Comparison of ENCODE assay signal across 8 mouse cellular contexts in the genomic region with DNA sequence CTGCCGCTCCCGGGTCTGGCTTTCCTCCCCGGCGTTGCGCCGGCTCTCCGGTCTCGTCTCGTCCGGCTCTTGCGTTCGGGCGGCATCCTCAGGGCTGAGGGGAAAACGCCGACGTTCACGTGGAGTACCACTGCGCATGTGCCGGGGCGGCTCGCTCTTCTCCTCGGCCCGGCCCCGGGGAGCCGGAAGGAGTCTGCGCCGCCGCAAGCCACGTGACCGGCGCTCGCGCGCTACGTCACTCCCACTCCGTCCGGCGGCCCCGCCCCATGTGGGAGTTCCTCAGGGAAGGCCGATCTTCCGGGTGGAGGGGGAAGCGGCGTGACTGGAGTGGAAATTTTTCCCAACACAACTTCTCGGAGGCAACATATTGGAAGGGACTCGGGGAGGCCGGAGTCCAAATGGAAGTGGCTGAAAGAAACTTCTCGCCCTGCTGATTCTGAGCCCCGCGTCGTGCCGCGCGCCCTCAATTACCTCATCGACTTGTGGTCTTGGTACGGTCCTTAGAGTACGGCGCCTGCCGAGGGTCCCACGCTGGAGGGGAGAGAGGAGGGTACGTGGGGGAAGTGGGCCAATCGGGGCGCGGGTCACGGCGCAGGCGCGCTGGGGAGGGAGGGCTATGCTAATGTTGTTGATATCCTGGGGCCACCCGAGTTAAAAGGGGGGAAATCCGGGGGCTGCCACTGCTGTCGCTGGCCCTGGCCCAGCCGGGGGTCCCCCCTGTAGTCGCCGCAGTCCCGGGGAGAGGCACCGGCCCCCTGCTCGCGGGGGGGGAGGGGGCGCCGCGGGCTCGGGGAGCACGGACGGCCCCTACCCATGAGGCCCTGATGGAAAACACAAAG. TPM values are rescaled to one million over a fixed set of nuclear protein-coding genes. Genes with fewer than 3 reads are reported as not detected.
DNase-seq lines count a peak whose midpoint lies in the region; ATAC-seq lines count a peak whose summit lies in the region.

A gene (minus strand): TSS at position 195 of the 839 bp plus-strand sequence.
A gene (plus strand): TSS at position 281 of the 839 bp plus-strand sequence.

- peak within 1 kb of the TSS; percentile 96 for H3K27ac ChIP-seq in intestine, embryonic 14.5 days (ENCODE audit: low read depth)

- peak; percentile 97 for DNase-seq in adipocyte (ENCODE audit: low spot score)
- peak; percentile 98 for DNase-seq in embryo, embryonic 10 days (ENCODE audit: low spot score)
- DNase-seq in gastrocnemius, postnatal 14 days, result peak; percentile 99
- peak; percentile 98 for DNase-seq in intestine, embryonic 14.5 days (ENCODE audit: low spot score)
- peak; percentile 98 to 99 for DNase-seq in left cerebral cortex, postnatal 14 days (ENCODE audit: low spot score in 2 of 2)
- peak; percentile 98 for DNase-seq in mesoderm, embryonic 11.5 days (ENCODE audit: low read depth, low spot score)
- DNase-seq in right cerebral cortex, postnatal 36 days (ENCODE audit: low spot score in 2 of 2), result peak; percentile 96 to 97
- DNase-seq in yolk sac, embryonic 10.5 days (ENCODE audit: low spot score), result peak; percentile 97

- H3K9ac ChIP-seq in intestine, embryonic 14.5 days (ENCODE audit: low read length), result peak within 1 kb of the TSS; percentile 95

- peak within 1 kb of the TSS; percentile 95 for H3K4me2 ChIP-seq in intestine, embryonic 14.5 days (ENCODE audit: low read length)

- H3K27me3 ChIP-seq in intestine, embryonic 14.5 days (replicated peaks; ENCODE audit: control insufficient read depth, insufficient read depth, low read length), result no peaks in the 10 kb centered on the region

- H3K9me3 ChIP-seq in intestine, embryonic 14.5 days (ENCODE audit: control insufficient read depth, low read length), result no peaks in the 10 kb centered on the region

- H3K36me3 ChIP-seq in intestine, embryonic 14.5 days (ENCODE audit: control insufficient read depth, insufficient read depth, low read length), result peaks cover 16% of the 10 kb centered on the region

- intact Hi-C loops in gastrocnemius, postnatal 14 days (cut with DNase I; ENCODE audit: low total_unique reads), result no loop called here
- intact Hi-C loops in left cerebral cortex, postnatal 14 days (cut with DNase I), result no loop called here

- WGBS in intestine, embryonic 14.5 days, result 1% methylated on average over 69 of the region's 83 CpGs

- peaks cover 17% of the 10 kb centered on the region for H3K4me1 ChIP-seq in intestine, embryonic 14.5 days (replicated peaks; ENCODE audit: control insufficient read depth, insufficient read depth, low read length)

- peak; percentile 97 for ATAC-seq in intestine, embryonic 14.5 days (replicated peaks; ENCODE audit: low FRiP score, low TSS enrichment, low read depth)

- H3K4me3 ChIP-seq in intestine, embryonic 14.5 days (ENCODE audit: low read depth, low read length), result peak within 1 kb of the TSS; percentile 92

RNA-seq across cellular contexts. Expression of the first gene that starts in this region (rescaled TPM):
- total RNA-seq in gastrocnemius, postnatal 14 days (2021), result 10 to 100 TPM in 1 of 2 experiments, 1 to 10 TPM in 1; 7.8 to 10.7 TPM
- polyA plus RNA-seq in intestine, embryonic 14.5 days (2014; fragmentation: Nextera tagmentation; extraction: Ambion mirVana), result 28.6 and 31.6 TPM in 2 replicates
- 10 to 100 TPM; 24.5 to 26.7 TPM for total RNA-seq in left cerebral cortex, postnatal 14 days (2021)

RNA-seq across cellular contexts. Expression of the second gene that starts in this region (rescaled TPM):
- total RNA-seq in gastrocnemius, postnatal 14 days (2021), result 10 to 100 TPM; 12.4 to 19.0 TPM
- polyA plus RNA-seq in intestine, embryonic 14.5 days (2014; fragmentation: Nextera tagmentation; extraction: Ambion mirVana), result 20.7 and 26.2 TPM in 2 replicates
- total RNA-seq in left cerebral cortex, postnatal 14 days (2021), result 10 to 100 TPM; 30.1 to 31.1 TPM

Comparison
In these comparisons a context has a peak if more than half of its experiments do, and no peak if none do; other contexts are left out.
1. Peak in every context shown above with its lines: DNase-seq, ATAC-seq, H3K4me3 ChIP-seq and H3K27ac ChIP-seq.